Mouse (Mus musculus) gastrocnemius, postnatal 10 days (tissue): ENCODE measurements around the gene Ccer1. TPM values are rescaled to one million over a fixed set of nuclear protein-coding genes. Genes with fewer than 3 reads are reported as not detected.

Experiments used
- total RNA-seq, 2 experiments: library from RNA; stranded (reverse); gene quantifications; 2 replicates each; pipeline ENCODE4 v1.2.3; 2021

The Ccer1 gene
- total RNA-seq, 2 experiments from 2014 or later: not detected

Other genes with a start within 250 kb of the Ccer1 start
- 100 to 1,000 TPM; 546 to 577 TPM for gene Dcn, start 213.4 kb upstream of the Ccer1 start, total RNA-seq
- 10 to 100 TPM; 71.2 to 92.0 TPM for gene Lum, start 127.9 kb upstream of the Ccer1 start, total RNA-seq
- gene Kera, start 86.2 kb upstream of the Ccer1 start, total RNA-seq: 10 to 100 TPM; 64.0 to 76.7 TPM
- gene Epyc, start 49.0 kb upstream of the Ccer1 start, total RNA-seq: under 1 TPM; 0.38 TPM
- not detected for gene C030005K15Rik, start 33.7 kb downstream of the Ccer1 start, total RNA-seq